Mouse (Mus musculus): Measurements from ENCODE around the gene Chkb. TPM values are rescaled to one million over a fixed set of nuclear protein-coding genes. Genes with fewer than 3 reads are reported as not detected.

The Chkb gene
- 10 to 100 TPM; 23.3 to 25.8 (median 25.1) TPM for total RNA-seq (2022)

DNA sequence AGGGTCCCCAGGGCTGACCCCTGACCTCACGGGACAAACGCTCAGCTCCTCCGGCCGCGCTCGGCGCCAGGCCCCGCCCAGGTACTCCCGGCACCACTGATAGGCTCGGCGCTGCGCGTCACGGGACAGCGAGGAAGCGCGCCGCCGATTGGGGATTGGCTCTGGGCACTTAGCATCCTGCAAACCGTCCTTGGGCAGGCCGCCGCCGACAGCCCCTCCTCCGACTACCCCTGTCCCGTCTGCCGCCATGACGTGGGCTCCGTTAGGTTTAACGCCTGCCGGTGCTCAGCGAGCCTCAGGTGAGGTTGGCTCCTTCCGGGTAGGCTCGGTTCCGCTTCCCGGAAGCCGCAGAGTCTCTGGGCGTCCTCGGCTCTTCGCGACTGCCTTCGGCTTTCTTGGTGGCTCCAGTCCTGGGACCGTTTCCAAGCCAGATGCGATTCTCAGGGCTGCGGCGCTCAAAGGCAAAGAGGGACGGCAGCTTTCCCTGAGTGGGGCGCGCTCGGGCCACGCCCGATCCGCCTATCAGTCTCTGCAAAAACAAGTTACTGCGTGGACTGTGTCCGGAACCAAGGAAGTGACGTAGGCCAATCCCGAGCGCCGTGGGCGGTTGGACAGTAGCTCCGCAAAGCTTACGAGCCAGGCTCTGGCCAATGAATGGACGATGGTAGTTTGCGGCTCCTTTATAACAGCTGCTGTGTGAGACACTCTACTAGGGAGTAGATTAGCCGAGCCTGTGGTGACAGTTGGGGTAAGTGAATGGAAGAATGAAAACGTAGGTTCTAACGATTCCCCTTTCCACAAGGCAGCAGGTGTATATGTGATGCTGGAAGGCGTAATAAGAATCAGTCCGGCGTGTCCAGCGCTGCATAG is at the start of gene Chkb, which contains the start of the genes C730034F03Rik and Gm44502:
Gene Chkb, minus strand, starts transcription at position 557 of the 870 bp plus-strand sequence.
Gene C730034F03Rik, plus strand, starts transcription at position 238 of the 870 bp plus-strand sequence.
Gene Gm44502, minus strand, starts transcription at position 345 of the 870 bp plus-strand sequence.
- DNase-seq (ENCODE audit: low spot score in 2 of 2): peak; percentile 84 to 91

GRCm38 (mm10) chr15:89478622-89479021 is 48.9 kb upstream of the Chkb start:
- DNase-seq (ENCODE audit: low spot score in 2 of 2): no peak

DNA sequence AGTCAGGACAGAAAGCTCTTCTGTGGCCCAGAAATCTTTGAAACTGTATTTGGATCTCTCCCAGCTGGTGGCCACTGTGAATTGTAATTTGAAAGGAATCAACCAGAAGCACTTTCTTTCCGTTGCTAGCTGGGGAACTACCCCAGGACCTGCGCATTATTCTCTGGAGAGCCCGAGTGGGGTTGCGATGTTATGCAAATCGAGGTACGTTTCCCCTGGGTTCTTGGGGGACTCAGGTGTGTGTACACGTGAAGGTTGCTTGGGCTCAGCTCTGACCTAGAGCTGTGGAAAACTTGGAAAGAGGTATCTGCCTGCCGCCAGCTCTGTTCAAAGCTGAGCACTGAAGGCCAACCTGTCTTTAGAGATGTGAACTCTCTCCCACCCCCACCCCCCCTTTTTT is 48.1 kb upstream of the Chkb start:
- DNase-seq (ENCODE audit: low spot score in 2 of 2): no peak

- no peak for DNase-seq (ENCODE audit: low spot score in 2 of 2)
Observed at GRCm38 (mm10) chr15:89477091-89477491, 47.4 kb upstream of the Chkb start, which contains the start of gene Arsa. Gene Arsa, minus strand, starts transcription at chr15:89477425.

- no peak for DNase-seq (ENCODE audit: low spot score in 2 of 2)
Observed at GRCm38 (mm10) chr15:89476475-89476815, 46.7 kb upstream of the Chkb start.

GRCm38 (mm10) chr15:89475611-89476474 is 46.1 kb upstream of the Chkb start:
- DNase-seq (ENCODE audit: low spot score in 2 of 2): peak; percentile 92

DNA sequence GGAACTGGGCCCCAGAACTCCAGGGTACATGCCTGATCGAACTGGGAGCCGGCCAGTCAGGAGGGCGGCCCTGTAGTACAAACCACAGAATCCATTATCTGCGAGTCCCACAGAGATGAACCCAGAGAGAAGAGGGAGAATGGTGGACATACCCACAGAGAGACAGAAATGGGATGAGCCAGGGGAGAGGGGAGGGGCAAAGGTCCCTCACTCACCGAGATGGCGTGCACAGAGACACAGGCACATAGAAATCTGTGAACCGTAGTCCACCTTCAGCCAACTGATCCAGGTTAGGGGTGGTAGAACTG is 45.5 kb upstream of the Chkb start:
- no peak for DNase-seq (ENCODE audit: low spot score in 2 of 2)

DNA sequence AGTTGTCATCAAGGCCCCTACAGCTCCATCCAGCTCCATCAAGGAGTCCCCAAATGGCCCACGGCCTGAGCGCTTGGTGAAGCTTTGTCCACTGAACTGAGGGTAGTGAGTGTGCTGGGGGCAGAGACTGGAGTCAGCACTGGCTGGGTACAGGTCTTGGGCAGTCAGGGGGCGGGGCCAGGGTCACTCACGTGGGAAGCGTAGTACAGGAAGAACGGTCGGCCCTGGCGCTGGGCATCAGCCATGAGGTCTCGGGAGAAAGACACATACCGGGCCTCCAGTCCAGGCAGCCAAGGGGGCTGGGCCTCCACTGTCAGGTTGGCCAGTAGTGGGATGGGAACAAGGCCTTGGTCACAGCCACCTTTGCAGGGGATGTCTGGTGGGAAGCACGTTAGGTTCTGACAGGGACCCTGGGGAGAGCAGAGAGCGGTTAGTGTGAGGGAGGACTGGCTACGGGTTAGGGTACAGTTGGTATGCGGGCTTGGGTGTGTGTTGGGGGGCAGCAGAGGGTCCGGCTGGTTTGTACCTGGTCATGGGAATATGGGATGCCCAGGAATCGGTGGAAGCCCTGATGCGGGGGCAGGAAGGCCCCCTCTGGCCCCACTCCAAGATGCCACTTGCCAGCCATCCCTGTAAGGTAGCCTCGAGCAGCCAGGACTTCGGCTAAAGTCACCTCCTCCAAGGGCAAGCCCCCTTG is 45.0 kb upstream of the Chkb start:
- no peak for DNase-seq (ENCODE audit: low spot score in 2 of 2)

DNA sequence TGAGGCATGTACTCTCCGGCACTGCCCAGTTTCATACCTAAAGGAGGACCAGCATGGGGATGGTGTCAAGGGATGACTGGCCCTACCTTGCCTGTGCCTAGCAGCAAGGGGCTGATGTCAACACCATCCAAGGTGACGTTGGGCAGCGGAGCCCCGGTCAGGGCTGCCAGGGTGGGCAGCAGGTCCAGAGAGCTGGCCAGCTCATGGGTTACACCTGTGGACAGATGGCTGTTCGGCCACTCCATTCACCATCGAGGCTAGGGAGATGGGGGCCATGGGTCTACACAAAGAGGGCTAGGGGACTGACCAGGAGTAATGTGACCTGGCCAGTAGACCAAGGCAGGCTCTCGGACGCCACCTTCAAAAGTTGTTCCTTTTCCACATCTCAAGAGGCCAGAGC is 44.2 kb upstream of the Chkb start:
- DNase-seq (ENCODE audit: low spot score in 2 of 2): no peak

DNA sequence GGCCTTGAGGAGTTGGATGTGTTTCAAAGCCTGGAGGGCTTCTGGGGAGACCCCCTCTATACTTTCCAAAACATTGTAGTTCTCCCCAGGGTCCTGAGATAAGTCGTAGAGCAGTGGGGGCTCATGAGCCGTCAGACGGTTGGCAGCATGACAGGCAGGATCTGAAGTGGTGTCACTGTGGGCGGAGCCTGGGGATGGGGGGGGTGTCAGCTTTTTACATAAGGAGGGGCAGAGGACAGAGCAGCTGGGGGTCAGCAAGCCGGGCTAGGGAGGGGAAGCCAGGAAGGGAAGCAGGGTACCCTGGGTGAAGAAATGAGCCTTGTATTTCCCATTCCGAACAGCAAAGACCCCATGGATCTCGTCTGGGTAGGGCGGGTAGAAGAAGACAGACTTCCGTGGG is 43.7 kb upstream of the Chkb start:
- DNase-seq (ENCODE audit: low spot score in 2 of 2): no peak

GRCm38 (mm10) chr15:89471476-89471875 is 41.8 kb upstream of the Chkb start:
- DNase-seq (ENCODE audit: low spot score in 2 of 2): no peak

- no peak for DNase-seq (ENCODE audit: low spot score in 2 of 2)
Observed at GRCm38 (mm10) chr15:89468577-89468976, 38.9 kb upstream of the Chkb start.

- no peak for DNase-seq (ENCODE audit: low spot score in 2 of 2)
Observed at GRCm38 (mm10) chr15:89465052-89465451, 35.3 kb upstream of the Chkb start.

DNA sequence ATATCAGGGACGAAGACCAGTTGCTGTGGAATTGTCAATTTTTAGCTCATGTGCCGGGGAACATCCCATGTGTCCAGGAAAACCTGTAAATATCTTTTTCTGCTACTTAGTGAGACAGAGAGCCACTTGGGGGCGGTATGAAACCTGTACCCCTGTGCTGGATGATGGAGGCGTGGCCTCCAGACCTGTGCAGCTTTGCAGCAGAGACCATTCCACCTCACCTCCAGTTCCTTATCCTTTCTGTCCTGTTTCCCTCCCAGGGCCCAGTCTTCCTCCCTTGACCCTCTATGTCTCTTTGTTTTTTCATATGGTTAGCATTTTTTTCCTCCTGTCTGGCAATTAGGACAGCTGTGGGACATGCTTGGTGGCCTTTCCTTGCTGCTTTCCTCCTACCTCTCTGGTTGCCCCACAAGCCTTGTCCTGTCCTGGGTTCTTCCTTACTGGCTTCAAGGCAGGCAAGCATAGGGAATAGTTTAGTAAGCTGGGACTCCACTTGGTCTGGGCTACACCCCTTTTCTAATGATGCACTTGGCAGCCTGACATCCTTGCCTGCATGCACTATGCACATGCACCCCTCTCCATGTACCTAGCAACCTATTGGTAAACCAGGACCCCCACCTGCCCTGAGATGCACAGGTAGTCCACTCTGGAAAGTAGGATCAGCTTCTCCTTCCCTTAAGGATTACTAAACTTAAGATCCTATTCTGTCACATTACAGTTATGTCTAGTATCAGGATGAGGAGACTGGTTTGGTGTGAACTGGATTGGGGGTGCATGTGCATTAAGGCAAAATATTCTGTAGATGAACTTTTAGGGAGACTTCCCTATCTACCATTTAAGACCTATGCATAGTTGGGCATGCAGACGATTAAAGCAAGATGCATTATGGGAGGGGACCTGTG is 33.9 kb upstream of the Chkb start:
- DNase-seq (ENCODE audit: low spot score in 2 of 2): no peak

DNA sequence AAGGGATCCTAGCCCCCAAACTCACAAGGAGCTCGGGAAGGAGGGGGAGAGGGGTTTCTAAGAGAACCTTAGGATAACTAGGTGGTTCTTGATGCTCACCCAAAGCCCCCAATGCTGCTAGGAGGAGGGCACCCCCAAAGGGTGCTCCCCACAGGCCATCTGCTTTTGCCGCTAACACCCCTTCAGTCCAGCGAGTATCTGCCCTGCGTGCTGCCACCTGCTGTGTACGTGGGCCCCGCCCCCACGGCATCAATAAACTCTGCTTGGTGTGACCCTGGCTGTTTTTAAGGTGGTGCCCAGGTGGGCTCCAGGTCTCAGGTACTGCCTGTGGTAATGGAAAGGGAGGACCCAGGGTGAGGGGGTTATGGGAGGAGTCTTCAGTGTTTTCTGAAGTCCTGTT is 32.5 kb upstream of the Chkb start:
- DNase-seq (ENCODE audit: low spot score in 2 of 2): no peak

- DNase-seq (ENCODE audit: low spot score in 2 of 2): no peak
Observed at GRCm38 (mm10) chr15:89461321-89461720, 31.6 kb upstream of the Chkb start.

DNA sequence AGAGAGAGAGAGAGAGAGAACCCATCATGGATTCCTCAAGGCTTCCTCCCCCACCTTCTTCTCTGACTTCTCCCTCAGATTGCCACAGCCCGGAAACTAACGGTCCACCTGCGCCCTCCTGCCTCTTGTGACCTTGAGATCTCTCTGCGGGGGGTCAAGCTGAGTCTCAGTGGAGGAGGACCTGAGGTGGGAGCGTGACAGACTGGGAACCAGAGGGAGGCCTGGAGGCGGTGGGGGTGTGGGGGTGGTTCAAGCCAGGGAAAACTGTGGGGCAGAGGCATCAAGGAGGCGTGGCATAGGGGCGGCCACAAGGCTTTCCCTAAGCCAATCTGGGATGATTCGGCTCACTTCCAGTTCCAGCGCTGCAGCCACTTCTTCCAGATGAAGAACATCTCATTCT is 30.6 kb upstream of the Chkb start:
- DNase-seq (ENCODE audit: low spot score in 2 of 2): no peak

- no peak for DNase-seq (ENCODE audit: low spot score in 2 of 2)
Observed at GRCm38 (mm10) chr15:89459821-89460220, 30.1 kb upstream of the Chkb start.

DNA sequence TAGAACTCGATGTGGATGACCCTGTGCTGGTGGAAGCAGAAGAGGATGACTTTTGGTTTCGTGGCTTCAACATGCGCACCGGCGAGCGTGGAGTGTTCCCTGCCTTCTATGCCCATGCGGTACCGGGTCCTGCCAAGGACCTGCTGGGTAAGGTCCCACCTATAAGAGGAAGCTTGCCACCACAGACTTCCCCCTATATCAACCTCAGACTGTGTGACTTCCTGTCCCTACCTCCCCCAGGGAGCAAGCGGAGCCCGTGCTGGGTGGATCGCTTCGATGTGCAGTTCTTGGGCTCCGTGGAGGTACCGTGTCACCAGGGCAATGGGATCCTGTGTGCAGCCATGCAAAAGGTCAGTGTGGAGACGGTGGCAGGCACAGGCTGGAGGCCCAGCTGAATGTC is 29.2 kb upstream of the Chkb start:
- no peak for DNase-seq (ENCODE audit: low spot score in 2 of 2)

DNA sequence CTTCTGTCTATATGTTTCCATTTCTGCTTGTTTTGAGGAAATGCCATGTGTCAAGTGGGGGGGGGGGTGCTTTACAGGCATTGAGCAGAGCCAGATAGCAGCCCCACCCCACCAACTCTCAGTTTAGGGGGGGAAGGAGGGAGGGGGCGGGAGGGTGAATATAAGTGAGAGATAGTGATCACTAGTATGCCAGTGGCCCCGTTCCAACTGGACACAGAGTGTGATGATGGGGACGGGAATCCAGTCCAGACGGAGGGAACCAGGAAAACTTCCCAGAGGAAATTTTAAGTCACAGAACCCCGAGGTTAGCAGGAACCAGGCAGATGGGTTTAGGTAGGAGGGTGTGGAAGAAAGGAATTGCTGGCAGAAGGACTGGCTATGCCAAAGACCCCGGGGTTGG is 25.9 kb upstream of the Chkb start:
- no peak for DNase-seq (ENCODE audit: low spot score in 2 of 2)

DNA sequence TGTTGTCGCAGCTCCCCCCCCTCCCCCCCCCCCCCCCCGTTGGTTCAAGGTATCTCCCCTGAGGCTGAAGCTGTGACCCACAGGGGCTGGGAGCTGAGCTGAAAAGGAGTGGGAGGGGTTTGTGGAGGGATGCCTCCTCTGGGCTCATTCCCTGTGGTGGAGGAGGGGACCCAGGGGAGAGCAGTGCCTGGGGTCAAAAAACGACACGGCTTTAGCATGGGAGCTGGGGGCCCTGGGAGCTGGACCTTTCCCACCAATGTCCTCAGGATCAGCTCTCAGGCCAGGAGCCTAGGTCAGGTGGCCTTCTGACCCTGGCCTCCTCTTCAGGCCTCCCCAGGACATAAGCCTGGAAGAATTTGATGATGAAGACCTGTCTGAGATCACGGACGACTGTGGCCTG is 25.1 kb upstream of the Chkb start:
- no peak for DNase-seq (ENCODE audit: low spot score in 2 of 2)

All from gastrocnemius, adult 8-10 months (tissue).